Mouse (Mus musculus) embryonic facial prominence, embryonic 15.5 days (tissue): ENCODE results near the gene Ccdc69. TPM values are rescaled to one million over a fixed set of nuclear protein-coding genes. Genes with fewer than 3 reads are reported as not detected.
"Not testable (repeated sequence)": the region's sequence is repeated elsewhere in the genome, so short reads cannot be mapped to it uniquely, and the experiment has no call there.

Experiments used
- ATAC-seq: fragments of 200-750 bp; cut with Nextera tagmentation; 2 replicates; pipeline ENCODE4 v1.8.0; 2017; ENCODE audit warnings: low read depth, moderate TSS enrichment; ENCODE audit not compliant: insufficient number of reproducible peaks, low FRiP score, low TSS enrichment
- H3K27ac ChIP-seq: fragments of 300-500 bp; sonication (generic); replicated peaks from 2 replicates; pipeline ENCODE4 v1.5.1; 2015; ENCODE audit warnings: mild to moderate bottlenecking, inconsistent platforms
- H3K27me3 ChIP-seq: fragments of 300-500 bp; sonication (generic); 2 replicates; pipeline ENCODE4 v1.6.1; 2015; ENCODE audit warnings: inconsistent platforms
- H3K36me3 ChIP-seq: fragments of 300-500 bp; sonication (generic); 2 replicates; pipeline ENCODE4 v1.6.1; 2015; ENCODE audit warnings: mild to moderate bottlenecking, inconsistent platforms
- H3K4me1 ChIP-seq: fragments of 300-500 bp; sonication (generic); 2 replicates; pipeline ENCODE4 v1.6.1; 2015; ENCODE audit warnings: inconsistent platforms
- H3K4me2 ChIP-seq: fragments of 300-500 bp; sonication (generic); replicated peaks from 2 replicates; pipeline ENCODE4 v1.6.1; 2015; ENCODE audit warnings: mild to moderate bottlenecking, inconsistent platforms
- H3K4me3 ChIP-seq: fragments of 300-500 bp; sonication (generic); replicated peaks from 2 replicates; pipeline ENCODE4 v1.5.1; 2015; ENCODE audit warnings: mild to moderate bottlenecking, inconsistent platforms
- H3K9ac ChIP-seq: fragments of 300-500 bp; sonication (generic); 2 replicates; pipeline ENCODE4 v1.6.1; 2015; ENCODE audit warnings: inconsistent platforms
- H3K9me3 ChIP-seq: fragments of 300-500 bp; sonication (generic); replicated peaks from 2 replicates; pipeline ENCODE4 v1.6.1; 2016; ENCODE audit warnings: inconsistent platforms
- WGBS: fragments of 180-500 bp; shearing (Covaris S2); methylation state at CpG from one replicate; pipeline ENCODE4 v1.1.7; 2015; 5-methylcytosine and 5-hydroxymethylcytosine counted together
- polyA plus RNA-seq: library from polyadenylated mRNA; unstranded; fragments of >200 nt; fragmentation: Nextera tagmentation; extraction: Ambion mirVana; gene quantifications from 2 replicates; pipeline ENCODE4 v1.2.1, GENCODE M21; 2015

Gene Ccdc69
- polyA plus RNA-seq = 1.8 and 2.4 TPM in 2 replicates

DNA sequence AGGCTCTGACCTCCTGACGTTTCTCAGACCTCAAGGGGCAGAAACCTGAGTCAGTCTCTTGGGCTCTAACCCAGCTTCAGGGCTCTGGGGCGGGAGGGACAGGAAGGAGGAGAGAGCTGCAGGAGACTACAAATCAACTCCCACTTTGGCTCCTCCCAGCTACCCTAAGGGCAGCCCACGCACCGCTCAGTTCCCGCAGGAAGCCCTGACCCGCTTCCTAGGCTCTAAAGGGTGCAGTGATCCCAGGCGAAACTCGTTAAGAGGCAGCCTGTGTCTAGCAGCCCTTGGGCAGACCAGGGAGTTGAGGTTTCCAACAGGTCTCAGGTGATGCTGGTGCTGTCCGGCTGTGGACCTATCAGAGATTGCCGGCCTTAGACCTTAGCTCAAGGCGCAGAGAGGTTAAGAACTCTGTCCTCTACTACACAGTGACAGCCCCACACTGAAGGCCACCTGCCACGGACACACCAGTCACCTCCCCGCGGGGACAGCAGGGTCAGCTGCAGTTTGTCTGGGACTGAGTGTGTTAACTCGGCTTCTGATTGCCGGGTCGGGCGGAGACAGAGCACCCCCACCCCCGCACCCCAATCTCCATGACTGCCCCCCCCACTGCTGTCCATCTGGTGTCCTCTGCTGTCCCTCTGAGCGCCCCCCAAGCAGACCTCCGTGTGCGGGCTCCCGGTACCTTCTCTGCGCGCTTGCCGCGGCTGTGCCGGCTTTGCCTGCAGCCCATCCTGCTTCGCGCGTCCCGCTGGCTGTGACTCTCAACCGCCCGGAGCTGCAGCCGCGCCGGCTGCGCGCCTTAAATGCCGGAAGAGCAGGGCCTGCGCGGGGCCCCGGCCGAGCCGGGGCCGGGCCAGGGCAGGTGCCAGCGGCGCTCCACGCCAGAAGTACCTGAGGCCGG is at the start of gene Ccdc69:
Gene Ccdc69, minus strand, starts transcription at position 801 of the 901 bp plus-strand sequence.
- no peaks in the 10 kb centered on the region for H3K9me3 ChIP-seq
- peak within 1 kb of the TSS; percentile 79 for H3K4me2 ChIP-seq
- H3K27ac ChIP-seq = no peak within 1 kb of the TSS
- peak; percentile 48; the same call in 1 of the 2 replicates for ATAC-seq
- peaks cover 16% of the 10 kb centered on the region; the same call in 1 of the 2 replicates for H3K4me1 ChIP-seq
- no peaks in the 10 kb centered on the region; the same call in 1 of the 2 replicates for H3K27me3 ChIP-seq
- under 1% methylated on average over 50 of the region's 50 CpGs for WGBS
- H3K36me3 ChIP-seq = no peaks in the 10 kb centered on the region
- peak within 1 kb of the TSS; percentile 50 for H3K4me3 ChIP-seq
- peak within 1 kb of the TSS; percentile 21 for H3K9ac ChIP-seq

DNA sequence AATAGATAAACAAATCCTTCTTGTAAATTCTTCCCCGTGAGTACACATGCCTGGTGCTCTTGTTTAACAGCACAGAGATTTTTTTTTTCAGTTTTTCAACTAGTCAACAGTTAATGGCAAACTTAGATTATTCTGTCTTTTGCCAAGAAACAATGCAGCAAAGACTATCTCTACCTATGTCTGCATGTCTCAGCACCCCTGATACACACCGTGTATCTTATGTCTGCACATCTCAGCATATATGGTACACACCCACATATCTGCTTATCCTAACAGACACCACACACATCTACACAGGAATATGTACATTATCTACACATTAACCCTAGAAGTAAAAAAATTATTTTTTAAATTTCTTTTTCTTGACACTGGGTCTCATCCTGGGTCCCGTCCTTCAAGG is 48.7 kb upstream of the Ccdc69 start:
- no peaks in the 10 kb centered on the region for H3K36me3 ChIP-seq

DNA sequence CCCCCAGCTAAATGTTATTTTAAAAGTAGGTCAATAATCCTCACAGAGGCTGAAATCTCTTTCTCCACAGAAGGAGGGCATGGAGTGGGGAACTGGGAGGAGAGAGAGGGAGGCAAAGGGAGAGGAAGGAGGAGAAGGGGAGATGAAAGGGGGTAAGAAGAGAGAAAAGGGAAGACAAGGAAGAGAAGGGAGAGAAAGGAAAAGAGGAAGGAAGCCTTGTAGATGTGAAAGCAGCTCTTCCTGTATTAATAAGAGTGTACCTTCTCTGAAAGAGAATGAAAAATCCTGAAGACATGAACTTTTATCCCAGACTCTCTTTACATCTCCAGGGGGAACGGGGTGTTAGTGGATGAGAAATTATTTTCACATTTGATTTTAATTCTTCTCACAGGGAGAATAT is 43.5 kb upstream of the Ccdc69 start:
- no peak for ATAC-seq
- WGBS = 75% methylated on average over 1 of the region's 1 CpGs
- H3K4me3 ChIP-seq = no peak overlapping the region
- no peaks in the 10 kb centered on the region for H3K9me3 ChIP-seq
- no peaks in the 10 kb centered on the region for H3K4me1 ChIP-seq
- no peak overlapping the region for H3K9ac ChIP-seq
- no peaks in the 10 kb centered on the region for H3K36me3 ChIP-seq
- H3K4me2 ChIP-seq = no peak overlapping the region
- no peak overlapping the region for H3K27ac ChIP-seq
- H3K27me3 ChIP-seq = no peaks in the 10 kb centered on the region

More for the DNA sequence above, 48.7 kb upstream of the Ccdc69 start:
- H3K4me3 ChIP-seq = no peak overlapping the region
- WGBS = 75% methylated on average over 3 of the region's 3 CpGs
- no peaks in the 10 kb centered on the region for H3K27me3 ChIP-seq
- no peak overlapping the region for H3K27ac ChIP-seq
- H3K9ac ChIP-seq = no peak overlapping the region
- ATAC-seq = no peak
- no peak overlapping the region for H3K4me2 ChIP-seq
- H3K4me1 ChIP-seq = no peaks in the 10 kb centered on the region
- no peaks in the 10 kb centered on the region for H3K9me3 ChIP-seq

DNA sequence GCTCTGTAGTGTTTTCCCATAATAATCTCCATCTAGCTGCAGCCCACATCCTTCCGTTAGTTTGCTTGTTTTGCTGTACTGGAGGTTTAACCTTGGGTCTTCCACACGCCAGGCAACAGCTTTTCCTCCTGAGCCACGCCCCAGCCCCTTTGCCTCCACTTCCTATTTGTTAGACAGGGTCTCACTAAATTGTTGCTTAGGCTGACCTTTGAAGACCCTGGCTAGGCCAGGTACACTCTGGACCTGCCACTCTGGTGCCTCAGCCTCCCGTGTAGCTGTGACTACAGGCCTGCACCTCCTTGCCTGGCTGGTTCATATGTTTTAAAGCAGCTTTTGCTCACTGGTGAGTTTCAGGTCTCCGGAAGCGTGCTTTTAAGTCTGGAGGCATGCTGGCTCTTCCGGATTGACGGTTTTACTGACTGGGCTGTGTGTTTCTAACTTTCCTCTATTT is 42.9 kb upstream of the Ccdc69 start:
- no peak for ATAC-seq

DNA sequence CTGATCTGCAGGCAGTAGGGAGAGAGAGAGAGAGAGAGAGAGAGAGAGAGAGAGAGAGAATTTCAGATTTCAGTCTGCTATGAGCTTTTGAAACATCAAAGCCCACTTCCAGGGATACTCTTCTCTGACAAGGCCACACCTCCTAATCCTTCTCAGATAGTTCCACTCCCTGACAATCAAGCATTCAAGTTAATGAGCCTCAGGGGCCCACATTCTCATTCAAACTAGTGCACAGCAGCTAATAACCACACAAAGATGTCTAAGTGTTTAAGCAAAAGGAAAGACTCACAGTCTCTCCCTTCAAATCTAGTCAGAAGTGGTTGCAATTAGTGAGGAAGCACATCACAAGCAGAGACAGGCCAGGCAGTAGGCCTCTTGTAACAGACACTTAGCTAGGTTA is 42.3 kb upstream of the Ccdc69 start:
- H3K27ac ChIP-seq = no peak overlapping the region

More for the DNA sequence above, 42.9 kb upstream of the Ccdc69 start:
- Histone ChIP-seq H3K4me1 (no peaks in the 10 kb centered on the region), H3K4me2 (no peak overlapping the region), H3K9ac (no peak overlapping the region), H3K4me3 (no peak overlapping the region), H3K36me3 (no peaks in the 10 kb centered on the region), H3K27ac (0 out of 2 replicates have a peak overlapping the region, but pooled peaks have one; percentile 41), H3K9me3 (no peaks in the 10 kb centered on the region), H3K27me3 (no peaks in the 10 kb centered on the region)
- 64% methylated on average over 8 of the region's 8 CpGs for WGBS

DNA sequence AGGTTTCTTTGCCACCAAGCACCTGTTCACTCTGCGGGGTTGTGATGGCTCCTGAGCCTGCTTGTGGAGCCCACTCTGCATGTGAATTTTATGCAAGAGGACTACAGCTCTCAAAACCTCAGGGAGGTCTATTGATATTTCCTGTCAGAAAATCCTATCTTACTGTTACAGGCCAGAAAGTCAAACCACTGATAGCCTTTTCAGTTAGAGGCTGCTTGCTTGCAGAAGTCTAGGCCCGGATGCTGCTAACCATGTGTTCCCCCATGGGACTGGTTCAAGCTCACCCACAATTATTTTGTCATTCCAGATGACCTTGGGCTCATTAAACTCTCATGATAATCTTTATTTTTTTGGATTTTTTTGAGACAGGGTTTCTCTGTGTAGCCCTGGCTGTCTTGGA is 39.1 kb upstream of the Ccdc69 start:
- H3K36me3 ChIP-seq = no peaks in the 10 kb centered on the region
- 87% methylated on average over 2 of the region's 2 CpGs for WGBS
- no peak for ATAC-seq

More for the DNA sequence above, 42.3 kb upstream of the Ccdc69 start:
- Histone ChIP-seq H3K4me2 (no peak overlapping the region), H3K4me1 (no peaks in the 10 kb centered on the region), H3K4me3 (no peak overlapping the region), H3K27me3 (no peaks in the 10 kb centered on the region), H3K9me3 (no peaks in the 10 kb centered on the region), H3K9ac (no peak overlapping the region), H3K36me3 (no peaks in the 10 kb centered on the region)
- no peak for ATAC-seq

DNA sequence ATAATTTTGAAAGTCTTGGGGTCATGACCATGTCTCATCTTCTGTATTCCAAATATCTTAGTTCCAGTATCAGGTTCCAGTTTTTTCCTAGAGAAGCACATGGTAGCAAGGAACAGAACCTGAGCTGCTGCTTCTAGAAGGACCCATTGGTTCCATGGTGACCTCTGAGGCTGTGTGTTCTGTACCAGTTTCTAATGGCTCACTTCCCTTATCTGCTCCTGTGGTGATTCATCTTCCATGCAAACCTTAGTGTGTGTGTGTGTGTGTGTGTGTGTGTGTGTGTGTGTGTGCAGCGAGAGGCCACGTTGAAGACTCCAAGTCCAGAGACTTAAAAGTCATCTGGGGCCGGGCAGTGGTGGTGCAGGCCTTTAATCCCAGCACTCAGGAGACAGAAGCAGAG is 38.1 kb upstream of the Ccdc69 start:
- no peaks in the 10 kb centered on the region for H3K27me3 ChIP-seq
- no peaks in the 10 kb centered on the region for H3K36me3 ChIP-seq
- no peak for ATAC-seq
- H3K9ac ChIP-seq = no peak overlapping the region
- no peaks in the 10 kb centered on the region for H3K4me1 ChIP-seq
- H3K27ac ChIP-seq = no peak overlapping the region
- no peak overlapping the region for H3K4me3 ChIP-seq
- H3K9me3 ChIP-seq = no peaks in the 10 kb centered on the region
- WGBS = 92% methylated on average over 3 of the region's 3 CpGs
- H3K4me2 ChIP-seq = no peak overlapping the region

More for the DNA sequence above, 39.1 kb upstream of the Ccdc69 start:
- no peaks in the 10 kb centered on the region for H3K27me3 ChIP-seq
- H3K4me2 ChIP-seq = no peak overlapping the region
- H3K9ac ChIP-seq = no peak overlapping the region
- no peaks in the 10 kb centered on the region for H3K4me1 ChIP-seq
- H3K27ac ChIP-seq = no peak overlapping the region
- H3K4me3 ChIP-seq = no peak overlapping the region
- H3K9me3 ChIP-seq = no peaks in the 10 kb centered on the region

DNA sequence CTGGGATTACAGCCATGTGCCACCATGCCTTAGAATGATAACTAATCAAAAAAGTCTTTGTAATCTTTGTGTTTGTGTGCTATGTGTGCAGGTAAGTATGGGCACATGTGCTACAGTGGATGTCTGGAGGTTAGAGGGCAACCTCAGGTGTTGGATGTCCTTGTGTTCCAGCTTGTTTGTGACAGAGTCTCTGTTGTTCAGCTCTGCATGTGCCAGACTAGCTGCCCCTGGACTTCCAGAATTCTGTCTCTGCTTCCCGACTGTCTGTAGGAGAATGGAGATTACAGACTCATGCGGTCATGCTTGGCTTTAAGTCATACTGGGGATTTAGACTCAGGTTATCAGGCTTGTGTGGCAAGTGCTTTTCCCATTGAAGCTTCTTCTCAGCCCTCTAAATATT is 36.4 kb upstream of the Ccdc69 start:
- Histone ChIP-seq H3K27me3 (no peaks in the 10 kb centered on the region), H3K4me1 (0 out of 2 replicates have a peak, but pooled peaks cover 3% of the 10 kb centered on the region), H3K9ac (no peak overlapping the region), H3K27ac (no peak overlapping the region), H3K4me2 (no peak overlapping the region), H3K36me3 (no peaks in the 10 kb centered on the region), H3K4me3 (no peak overlapping the region), H3K9me3 (no peaks in the 10 kb centered on the region)
- ATAC-seq = no peak
- WGBS = 72% methylated on average over 2 of the region's 2 CpGs

DNA sequence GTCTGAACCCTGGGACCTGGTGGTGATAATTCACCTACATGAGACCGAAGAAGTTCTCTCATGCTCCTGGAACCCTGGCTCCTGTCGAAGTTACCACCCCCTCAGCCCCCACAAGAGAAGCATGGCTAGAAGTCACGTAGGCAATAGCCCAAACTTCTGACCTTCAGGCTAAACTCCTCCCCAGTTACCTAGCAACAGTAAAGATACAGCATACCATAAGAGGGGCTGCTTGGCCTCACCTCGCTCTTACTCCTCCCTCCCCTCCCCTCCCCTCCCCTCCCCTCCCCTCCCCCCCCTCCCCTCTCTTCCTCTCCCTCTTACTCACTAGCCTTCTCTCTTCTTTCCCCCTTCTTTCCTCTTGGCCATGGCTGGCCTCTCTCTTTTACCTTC is 35.9 kb upstream of the Ccdc69 start:
- not testable (repeated sequence) for H3K9me3 ChIP-seq, H3K27ac ChIP-seq, H3K4me2 ChIP-seq, ATAC-seq, H3K9ac ChIP-seq, H3K27me3 ChIP-seq, H3K36me3 ChIP-seq, H3K4me3 ChIP-seq, H3K4me1 ChIP-seq
- WGBS = 51% methylated on average over 3 of the region's 4 CpGs

DNA sequence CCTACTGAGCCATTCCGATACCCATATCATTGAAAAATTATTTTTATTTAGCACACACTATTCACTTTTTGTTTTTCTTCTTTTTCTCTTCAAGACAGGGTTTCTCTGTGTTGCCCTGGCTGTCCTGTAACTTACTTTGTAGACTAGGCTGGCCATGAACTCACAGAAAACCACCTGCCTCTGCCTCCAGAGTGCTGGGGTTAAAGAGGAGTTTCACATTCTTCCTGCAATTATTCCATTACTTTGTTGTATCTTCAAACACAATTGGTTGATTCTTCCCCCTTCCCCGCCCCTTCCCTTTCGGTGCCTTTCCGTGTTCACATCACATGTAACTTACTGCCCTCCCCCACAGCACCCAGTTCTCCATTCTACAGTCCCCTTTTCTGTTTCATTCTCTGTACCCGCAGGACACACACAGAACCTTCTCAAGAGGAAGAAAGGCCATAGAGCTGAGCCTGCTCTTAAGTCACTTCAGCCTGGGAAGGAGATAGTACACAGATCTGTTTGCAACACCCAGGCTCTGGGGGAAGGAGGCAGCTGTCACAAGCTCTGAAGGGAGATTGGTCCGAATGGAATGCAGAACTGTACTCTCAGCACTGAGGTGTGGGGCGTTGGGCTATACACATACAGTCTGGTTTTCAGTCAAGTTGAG is 35.4 kb upstream of the Ccdc69 start:
- ATAC-seq = no peak; the same call in 1 of the 2 replicates
- no peaks in the 10 kb centered on the region for H3K9me3 ChIP-seq
- H3K4me1 ChIP-seq = 0 out of 2 replicates have a peak, but pooled peaks cover 3% of the 10 kb centered on the region
- no peak overlapping the region for H3K4me2 ChIP-seq
- H3K27me3 ChIP-seq = no peaks in the 10 kb centered on the region
- WGBS = 57% methylated on average over 7 of the region's 7 CpGs
- H3K27ac ChIP-seq = no peak overlapping the region
- H3K4me3 ChIP-seq = no peak overlapping the region
- H3K9ac ChIP-seq = no peak overlapping the region
- H3K36me3 ChIP-seq = no peaks in the 10 kb centered on the region

DNA sequence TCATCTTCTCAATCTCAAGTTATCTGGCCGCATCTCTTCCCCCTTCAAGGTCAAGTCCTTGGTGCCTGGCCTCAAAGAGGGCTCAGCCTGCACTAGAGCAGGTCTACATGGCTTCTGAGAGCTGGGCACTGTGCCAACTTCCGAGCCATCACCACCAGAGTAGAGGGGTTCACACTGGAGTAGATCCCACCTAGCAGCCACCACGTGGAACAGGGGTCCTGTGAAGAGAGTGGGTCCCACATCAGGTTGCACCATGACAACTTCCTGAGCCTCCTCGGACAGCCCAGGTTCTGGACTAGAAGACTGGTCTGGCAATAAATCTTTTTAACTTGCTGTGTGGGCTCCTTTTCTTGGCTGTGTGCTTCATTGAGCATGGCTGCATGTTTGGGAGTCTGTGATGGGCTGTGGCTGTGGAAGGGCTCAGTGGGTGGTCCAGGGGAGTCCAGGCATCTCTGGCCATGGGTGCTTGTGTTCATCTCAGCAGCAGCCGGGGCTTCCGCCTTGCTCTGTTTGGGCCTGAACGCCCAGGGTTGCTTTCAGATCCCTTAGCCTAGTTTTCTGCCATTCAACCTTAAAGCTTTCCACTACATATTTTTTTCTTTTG is 32.7 kb upstream of the Ccdc69 start:
- Histone ChIP-seq H3K4me3 (no peak overlapping the region), H3K27ac (no peak overlapping the region), H3K36me3 (no peaks in the 10 kb centered on the region; the same call in none of the 2 replicates), H3K9me3 (no peaks in the 10 kb centered on the region), H3K4me1 (0 out of 2 replicates have a peak, but pooled peaks cover 3% of the 10 kb centered on the region), H3K27me3 (no peaks in the 10 kb centered on the region), H3K4me2 (no peak overlapping the region), H3K9ac (no peak overlapping the region)
- WGBS = 59% methylated on average over 7 of the region's 7 CpGs
- ATAC-seq = no peak
